Mouse (Mus musculus) cerebellum, adult 2 months (tissue): Measurements from ENCODE around the gene Tmem39b.

Experiments used
- CTCF ChIP-seq: fragments of 200-500 bp; IDR thresholded peaks from 2 replicates; pipeline ENCODE4 v1.5.1; 2011; ENCODE audit warnings: low read depth, mild to moderate bottlenecking, control low read depth, low read length, moderate library complexity, borderline replicate concordance; ENCODE audit not compliant: insufficient read depth
- POLR2A ChIP-seq: fragments of 200-500 bp; IDR thresholded peaks from 2 replicates; pipeline ENCODE4 v1.6.1; 2011; ENCODE audit warnings: low read length, control low read depth, borderline replicate concordance; ENCODE audit not compliant: insufficient read depth

GRCm38 (mm10) chr4:129742232-129743009 is 45.8 kb upstream of the Tmem39b start, which contains the start of gene Khdrbs1:
- TF ChIP-seq POLR2A (peak; percentile 54; the same call in 1 of the 2 replicates), CTCF (no peak)
